Mouse (Mus musculus): ENCODE measurements around the gene Gm49380. TPM values are rescaled to one million over a fixed set of nuclear protein-coding genes. Genes with fewer than 3 reads are reported as not detected.

Gm49380 gene
- polyA plus RNA-seq, 1 experiment from 2014 or later = 0.20 TPM

- no peak for ATAC-seq (replicated peaks; ENCODE audit: extremely low read depth, insufficient read depth, low FRiP score)
- peak overlapping the region; percentile 98 for H3K27ac ChIP-seq (ENCODE audit: low read length)
- peak overlapping the region; percentile 75 for H3K9ac ChIP-seq (ENCODE audit: low read length)
- peaks cover 27% of the 10 kb centered on the region for H3K36me3 ChIP-seq (ENCODE audit: control insufficient read depth, insufficient read depth)
- no peaks in the 10 kb centered on the region for H3K27me3 ChIP-seq (ENCODE audit: control insufficient read depth, insufficient read depth, low read length)
- WGBS = 29% methylated on average over 12 of the region's 12 CpGs
- H3K4me1 ChIP-seq (ENCODE audit: control insufficient read depth, insufficient read depth, low read length) = peaks cover 31% of the 10 kb centered on the region
- H3K4me3 ChIP-seq (ENCODE audit: low read length) = no peak overlapping the region; the same call in 1 of the 2 replicates
- peak overlapping the region; percentile 95 for H3K4me2 ChIP-seq (ENCODE audit: low read depth, low read length)
- H3K9me3 ChIP-seq (replicated peaks; ENCODE audit: control insufficient read depth, low read length) = no peaks in the 10 kb centered on the region
Observed at GRCm38 (mm10) chr9:44088877-44089608, 24.3 kb downstream of the Gm49380 start.

GRCm38 (mm10) chr9:44087761-44088455 is 25.4 kb downstream of the Gm49380 start:
- ATAC-seq (replicated peaks; ENCODE audit: extremely low read depth, insufficient read depth, low FRiP score) = peak; percentile 79
- Histone ChIP-seq H3K27ac (ENCODE audit: low read length) (peak overlapping the region; percentile 98), H3K4me2 (ENCODE audit: low read depth, low read length) (peak overlapping the region; percentile 95), H3K4me1 (ENCODE audit: control insufficient read depth, insufficient read depth, low read length) (peaks cover 42% of the 10 kb centered on the region), H3K4me3 (ENCODE audit: low read length) (peak overlapping the region; percentile 77), H3K36me3 (ENCODE audit: control insufficient read depth, insufficient read depth) (peaks cover 21% of the 10 kb centered on the region), H3K9me3 (replicated peaks; ENCODE audit: control insufficient read depth, low read length) (no peaks in the 10 kb centered on the region), H3K27me3 (ENCODE audit: control insufficient read depth, insufficient read depth, low read length) (no peaks in the 10 kb centered on the region), H3K9ac (ENCODE audit: low read length) (peak overlapping the region; percentile 91)
- 8% methylated on average over 15 of the region's 15 CpGs for WGBS

GRCm38 (mm10) chr9:44086960-44087359 is 26.3 kb downstream of the Gm49380 start:
- H3K36me3 ChIP-seq (ENCODE audit: control insufficient read depth, insufficient read depth) = peaks cover 16% of the 10 kb centered on the region
- no peak for ATAC-seq (replicated peaks; ENCODE audit: extremely low read depth, insufficient read depth, low FRiP score)
- H3K4me3 ChIP-seq (ENCODE audit: low read length) = peak overlapping the region; percentile 77
- H3K9ac ChIP-seq (ENCODE audit: low read length) = peak overlapping the region; percentile 91
- 36% methylated on average over 10 of the region's 10 CpGs for WGBS
- H3K27ac ChIP-seq (ENCODE audit: low read length) = peak overlapping the region; percentile 98
- peaks cover 46% of the 10 kb centered on the region for H3K4me1 ChIP-seq (ENCODE audit: control insufficient read depth, insufficient read depth, low read length)
- H3K9me3 ChIP-seq (replicated peaks; ENCODE audit: control insufficient read depth, low read length) = no peaks in the 10 kb centered on the region
- H3K27me3 ChIP-seq (ENCODE audit: control insufficient read depth, insufficient read depth, low read length) = no peaks in the 10 kb centered on the region
- H3K4me2 ChIP-seq (ENCODE audit: low read depth, low read length) = peak overlapping the region; percentile 95

- no peak for ATAC-seq (replicated peaks; ENCODE audit: extremely low read depth, insufficient read depth, low FRiP score)
- Histone ChIP-seq H3K27ac (ENCODE audit: low read length) (peak overlapping the region; percentile 98), H3K36me3 (ENCODE audit: control insufficient read depth, insufficient read depth) (peaks cover 8% of the 10 kb centered on the region), H3K9me3 (replicated peaks; ENCODE audit: control insufficient read depth, low read length) (no peaks in the 10 kb centered on the region), H3K4me2 (ENCODE audit: low read depth, low read length) (peak overlapping the region; percentile 95), H3K4me3 (ENCODE audit: low read length) (peak overlapping the region; percentile 77), H3K4me1 (ENCODE audit: control insufficient read depth, insufficient read depth, low read length) (peaks cover 49% of the 10 kb centered on the region), H3K9ac (ENCODE audit: low read length) (peak overlapping the region; percentile 91), H3K27me3 (ENCODE audit: control insufficient read depth, insufficient read depth, low read length) (no peaks in the 10 kb centered on the region)
- 41% methylated on average over 15 of the region's 15 CpGs for WGBS
Observed at GRCm38 (mm10) chr9:44085741-44086665, 27.3 kb downstream of the Gm49380 start.

- peak overlapping the region; percentile 91 for H3K9ac ChIP-seq (ENCODE audit: low read length)
- peak overlapping the region; percentile 95 for H3K4me2 ChIP-seq (ENCODE audit: low read depth, low read length)
- ATAC-seq (replicated peaks; ENCODE audit: extremely low read depth, insufficient read depth, low FRiP score) = no peak
- no peaks in the 10 kb centered on the region for H3K9me3 ChIP-seq (replicated peaks; ENCODE audit: control insufficient read depth, low read length)
- peaks cover 4% of the 10 kb centered on the region; the same call in 1 of the 2 replicates for H3K36me3 ChIP-seq (ENCODE audit: control insufficient read depth, insufficient read depth)
- WGBS = 6% methylated on average over 10 of the region's 10 CpGs
- H3K4me3 ChIP-seq (ENCODE audit: low read length) = peak overlapping the region; percentile 77
- peaks cover 56% of the 10 kb centered on the region for H3K4me1 ChIP-seq (ENCODE audit: control insufficient read depth, insufficient read depth, low read length)
- H3K27ac ChIP-seq (ENCODE audit: low read length) = peak overlapping the region; percentile 98
- H3K27me3 ChIP-seq (ENCODE audit: control insufficient read depth, insufficient read depth, low read length) = no peaks in the 10 kb centered on the region
Observed at GRCm38 (mm10) chr9:44085276-44085675, 28.0 kb downstream of the Gm49380 start.

- no peaks in the 10 kb centered on the region for H3K27me3 ChIP-seq (ENCODE audit: control insufficient read depth, insufficient read depth, low read length)
- H3K36me3 ChIP-seq (ENCODE audit: control insufficient read depth, insufficient read depth) = no peaks in the 10 kb centered on the region
- H3K4me1 ChIP-seq (ENCODE audit: control insufficient read depth, insufficient read depth, low read length) = peaks cover 58% of the 10 kb centered on the region
- peak overlapping the region; percentile 95 for H3K4me2 ChIP-seq (ENCODE audit: low read depth, low read length)
- no peaks in the 10 kb centered on the region for H3K9me3 ChIP-seq (replicated peaks; ENCODE audit: control insufficient read depth, low read length)
- WGBS = under 1% methylated on average over 54 of the region's 62 CpGs
- peak overlapping the region; percentile 77 for H3K4me3 ChIP-seq (ENCODE audit: low read length)
- peak; percentile 68 for ATAC-seq (replicated peaks; ENCODE audit: extremely low read depth, insufficient read depth, low FRiP score)
- H3K27ac ChIP-seq (ENCODE audit: low read length) = peak overlapping the region; percentile 98
- H3K9ac ChIP-seq (ENCODE audit: low read length) = peak overlapping the region; percentile 91
Observed at GRCm38 (mm10) chr9:44084659-44085229, 28.6 kb downstream of the Gm49380 start.

- H3K4me2 ChIP-seq (ENCODE audit: low read depth, low read length) = peak overlapping the region; percentile 95
- peak overlapping the region; percentile 90 for H3K27ac ChIP-seq (ENCODE audit: low read length)
- peak overlapping the region; percentile 91 for H3K9ac ChIP-seq (ENCODE audit: low read length)
- no peaks in the 10 kb centered on the region for H3K9me3 ChIP-seq (replicated peaks; ENCODE audit: control insufficient read depth, low read length)
- no peaks in the 10 kb centered on the region for H3K36me3 ChIP-seq (ENCODE audit: control insufficient read depth, insufficient read depth)
- H3K27me3 ChIP-seq (ENCODE audit: control insufficient read depth, insufficient read depth, low read length) = no peaks in the 10 kb centered on the region
- WGBS = 1% methylated on average over 14 of the region's 14 CpGs
- ATAC-seq (replicated peaks; ENCODE audit: extremely low read depth, insufficient read depth, low FRiP score) = no peak
- H3K4me3 ChIP-seq (ENCODE audit: low read length) = peak overlapping the region; percentile 77
- peaks cover 58% of the 10 kb centered on the region for H3K4me1 ChIP-seq (ENCODE audit: control insufficient read depth, insufficient read depth, low read length)
Observed at GRCm38 (mm10) chr9:44084236-44084635, 29.1 kb downstream of the Gm49380 start.

GRCm38 (mm10) chr9:44083392-44084121 is 29.7 kb downstream of the Gm49380 start:
- 6% methylated on average over 23 of the region's 23 CpGs for WGBS
- Histone ChIP-seq H3K4me2 (ENCODE audit: low read depth, low read length) (peak overlapping the region; percentile 95), H3K27ac (ENCODE audit: low read length) (peak overlapping the region; percentile 90), H3K36me3 (ENCODE audit: control insufficient read depth, insufficient read depth) (no peaks in the 10 kb centered on the region), H3K4me1 (ENCODE audit: control insufficient read depth, insufficient read depth, low read length) (peaks cover 57% of the 10 kb centered on the region), H3K4me3 (ENCODE audit: low read length) (peak overlapping the region; percentile 77), H3K9me3 (replicated peaks; ENCODE audit: control insufficient read depth, low read length) (no peaks in the 10 kb centered on the region), H3K9ac (ENCODE audit: low read length) (peak overlapping the region; percentile 91), H3K27me3 (ENCODE audit: control insufficient read depth, insufficient read depth, low read length) (no peaks in the 10 kb centered on the region)
- peak; percentile 19; the same call in 1 of the 2 replicates for ATAC-seq (replicated peaks; ENCODE audit: extremely low read depth, insufficient read depth, low FRiP score)

All from heart, embryonic 16.5 days (tissue).